Mouse (Mus musculus): ENCODE results near the gene Lmntd1. TPM values are rescaled to one million over a fixed set of nuclear protein-coding genes. Genes with fewer than 3 reads are reported as not detected.

Gene Lmntd1
- total and polyA plus RNA-seq, 3 experiments, result 0.08 to 0.43 (median 0.26) TPM

GRCm38 (mm10) chr6:145401140-145401539, 213.0 kb downstream of the Lmntd1 start:
- no peak for TF ChIP-seq RCOR1 (conservative IDR thresholded peaks at IDR 0.05; ENCODE audit: low read depth, low read length)
- TF ChIP-seq USF2 (conservative IDR thresholded peaks at IDR 0.05; ENCODE audit: low read depth, low read length), result no peak
- TF ChIP-seq TCF12 (IDR thresholded peaks at IDR 0.05; ENCODE audit: low read depth, low read length), result no peak
- no peak for TF ChIP-seq UBTF (IDR thresholded peaks at IDR 0.05; ENCODE audit: low read depth, low read length)
- TF ChIP-seq MYC (IDR thresholded peaks at IDR 0.05; ENCODE audit: low read depth, low read length), result no peak
- TF ChIP-seq KAT2A (IDR thresholded peaks at IDR 0.05; ENCODE audit: insufficient replicate concordance, low read length), result no peak
- TF ChIP-seq GABPA (IDR thresholded peaks at IDR 0.05; ENCODE audit: insufficient replicate concordance, low read depth, low read length), result no peak
- TF ChIP-seq ZNF384 (IDR thresholded peaks at IDR 0.05; ENCODE audit: low read depth, low read length), result no peak
- no peak for TF ChIP-seq MEF2A (IDR thresholded peaks at IDR 0.05; ENCODE audit: borderline replicate concordance, low read depth, low read length)
- Histone ChIP-seq H3K27ac (ENCODE audit: insufficient read depth, low read depth) (no peak overlapping the region), H3K79me2 (replicated peaks; ENCODE audit: control insufficient read depth, extremely low read depth, insufficient read depth, poor library complexity, severe bottlenecking) (no peaks in the 10 kb centered on the region), H3K4me1 (ENCODE audit: control insufficient read depth in 1 of 2, insufficient read depth in 2 of 2) (peaks cover 0 to 27% of the 10 kb centered on the region in 2 experiments; a peak in 2 of 4 replicates), H3K27me3 (replicated peaks) (no peaks in the 10 kb centered on the region), H3K4me2 (ENCODE audit: insufficient read depth, low read depth, poor library complexity, severe bottlenecking) (no peak overlapping the region), H3K9ac (ENCODE audit: insufficient read depth, low read depth) (no peak overlapping the region), H3K4me3 (replicated peaks in 1 of 3; ENCODE audit: low read depth in 2 of 3, low read length in 2 of 3, poor library complexity in 1 of 3) (no peak overlapping the region), H3K36me3 (replicated peaks in 1 of 2; ENCODE audit: control insufficient read depth in 1 of 2, insufficient read depth in 1 of 2, low read length in 1 of 2) (no peaks in the 10 kb centered on the region), H3K9me3 (replicated peaks; ENCODE audit: low read length) (no peaks in the 10 kb centered on the region)
- dilution Hi-C loops (cut with MboI; ENCODE audit: extremely low pct_ligation_motif_present, extremely low pct_unique_long_range_greater_than_20kb, low sequenced_read_pairs), result no loop called here
- DNase-seq (ENCODE audit: extremely low read depth), result peak; percentile 44
- in situ Hi-C loops (cut with MboI; ENCODE audit: low pct_ligation_motif_present, low pct_unique_long_range_greater_than_20kb, low sequenced_read_pairs), result no loop called here

- no peak overlapping the region for H3K4me2 ChIP-seq (ENCODE audit: insufficient read depth, low read depth, poor library complexity, severe bottlenecking)
- no peak overlapping the region for H3K4me3 ChIP-seq (replicated peaks in 1 of 3; ENCODE audit: low read depth in 2 of 3, low read length in 2 of 3, poor library complexity in 1 of 3)
- peaks cover 0 to 27% of the 10 kb centered on the region in 2 experiments; a peak in 2 of 4 replicates for H3K4me1 ChIP-seq (ENCODE audit: control insufficient read depth in 1 of 2, insufficient read depth in 2 of 2)
- H3K27me3 ChIP-seq (replicated peaks), result no peaks in the 10 kb centered on the region
- no peak for DNase-seq (ENCODE audit: extremely low read depth)
- H3K79me2 ChIP-seq (replicated peaks; ENCODE audit: control insufficient read depth, extremely low read depth, insufficient read depth, poor library complexity, severe bottlenecking), result no peaks in the 10 kb centered on the region
- H3K36me3 ChIP-seq (replicated peaks in 1 of 2; ENCODE audit: control insufficient read depth in 1 of 2, insufficient read depth in 1 of 2, low read length in 1 of 2), result no peaks in the 10 kb centered on the region
- no peaks in the 10 kb centered on the region for H3K9me3 ChIP-seq (replicated peaks; ENCODE audit: low read length)
- no peak overlapping the region for H3K27ac ChIP-seq (ENCODE audit: insufficient read depth, low read depth)
- in situ Hi-C loops (cut with MboI; ENCODE audit: low pct_ligation_motif_present, low pct_unique_long_range_greater_than_20kb, low sequenced_read_pairs) (no loop called here), dilution Hi-C loops (cut with MboI; ENCODE audit: extremely low pct_ligation_motif_present, extremely low pct_unique_long_range_greater_than_20kb, low sequenced_read_pairs) (no loop called here)
- TF ChIP-seq TCF12 (IDR thresholded peaks at IDR 0.05; ENCODE audit: low read depth, low read length), result no peak
- no peak for TF ChIP-seq JUND (conservative IDR thresholded peaks at IDR 0.05; ENCODE audit: low read depth, low read length)
- no peak overlapping the region for H3K9ac ChIP-seq (ENCODE audit: insufficient read depth, low read depth)
Measured at GRCm38 (mm10) chr6:145397881-145398280, 216.2 kb downstream of the Lmntd1 start.

DNA sequence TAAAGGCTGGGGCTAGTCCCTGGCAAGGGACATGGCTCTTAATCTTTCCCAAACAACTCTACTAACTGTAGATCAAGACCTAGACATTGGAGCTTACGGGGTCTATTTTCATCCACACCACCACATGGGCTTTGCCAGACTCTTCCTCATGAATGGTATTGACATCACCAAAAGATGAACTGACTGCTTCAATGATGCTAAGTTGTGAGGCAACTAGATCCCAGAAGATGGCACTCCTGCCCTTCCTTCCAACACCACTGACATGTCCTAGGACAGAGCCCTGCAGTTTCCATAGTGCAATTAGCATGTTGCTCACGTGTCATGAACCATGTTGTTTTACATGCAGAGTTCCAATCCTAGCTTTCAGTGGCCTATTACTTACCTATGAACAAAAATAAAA, 217.6 kb downstream of the Lmntd1 start:
- Histone ChIP-seq H3K9ac (ENCODE audit: insufficient read depth, low read depth) (no peak overlapping the region), H3K4me2 (ENCODE audit: insufficient read depth, low read depth, poor library complexity, severe bottlenecking) (no peak overlapping the region), H3K4me3 (replicated peaks in 1 of 3; ENCODE audit: low read depth in 2 of 3, low read length in 2 of 3, poor library complexity in 1 of 3) (no peak overlapping the region), H3K79me2 (replicated peaks; ENCODE audit: control insufficient read depth, extremely low read depth, insufficient read depth, poor library complexity, severe bottlenecking) (no peaks in the 10 kb centered on the region), H3K27ac (ENCODE audit: insufficient read depth, low read depth) (no peak overlapping the region), H3K27me3 (replicated peaks) (no peaks in the 10 kb centered on the region), H3K9me3 (replicated peaks; ENCODE audit: low read length) (no peaks in the 10 kb centered on the region), H3K4me1 (ENCODE audit: control insufficient read depth in 1 of 2, insufficient read depth in 2 of 2) (peaks cover 0 to 29% of the 10 kb centered on the region in 2 experiments; a peak in 2 of 4 replicates), H3K36me3 (replicated peaks in 1 of 2; ENCODE audit: control insufficient read depth in 1 of 2, insufficient read depth in 1 of 2, low read length in 1 of 2) (no peaks in the 10 kb centered on the region)
- no peak for DNase-seq (ENCODE audit: extremely low read depth)
- in situ Hi-C loops (cut with MboI; ENCODE audit: low pct_ligation_motif_present, low pct_unique_long_range_greater_than_20kb, low sequenced_read_pairs) (no loop called here), dilution Hi-C loops (cut with MboI; ENCODE audit: extremely low pct_ligation_motif_present, extremely low pct_unique_long_range_greater_than_20kb, low sequenced_read_pairs) (no loop called here)
- TF ChIP-seq SMC3 (IDR thresholded peaks at IDR 0.05; ENCODE audit: low read depth, low read length), result peak; percentile 12; the same call in 1 of the 2 replicates
- no peak for TF ChIP-seq MAX (IDR thresholded peaks at IDR 0.05; ENCODE audit: low read length)
- TF ChIP-seq CTCF (conservative IDR thresholded peaks at IDR 0.05 in 1 of 2, IDR thresholded peaks at IDR 0.05 in 1 of 2; ENCODE audit: low read depth in 2 of 2, low read length in 2 of 2), result peak in 1 of 2 experiments; percentile 38; a peak in 1 of 4 replicates
- TF ChIP-seq BHLHE40 (IDR thresholded peaks at IDR 0.05; ENCODE audit: low read depth, low read length), result peak; percentile 13; the same call in 1 of the 2 replicates
- TF ChIP-seq RAD21 (IDR thresholded peaks at IDR 0.05; ENCODE audit: low read depth, low read length), result peak; percentile 48

Data from CH12.LX (cell line).